Mouse (Mus musculus) hindbrain, postnatal 0 days (tissue): ENCODE data around the gene Olfr1301. TPM values are rescaled to one million over a fixed set of nuclear protein-coding genes. Genes with fewer than 3 reads are reported as not detected.
A peak's percentile ranks its signal among the peaks of the same experiment; 100 is the strongest.

Experiments
- ATAC-seq: fragments of 200-750 bp; cut with Nextera tagmentation; 2 replicates; pipeline ENCODE4 v1.8.0; 2017; ENCODE audit warnings: mild to moderate bottlenecking, moderate TSS enrichment, moderate library complexity
- DNase-seq: peaks from one replicate; pipeline ENCODE4 v3.0.0-alpha.2; 2015; ENCODE audit warnings: low spot score
- H3K27ac ChIP-seq: fragments of 300-500 bp; sonication (generic); 2 replicates; pipeline ENCODE4 v1.5.1; 2014; ENCODE audit warnings: mild to moderate bottlenecking
- H3K27me3 ChIP-seq: fragments of 300-500 bp; sonication (generic); 2 replicates; pipeline ENCODE4 v1.6.1; 2014; ENCODE audit warnings: low read length, mixed read lengths; ENCODE audit not compliant: insufficient read depth
- H3K36me3 ChIP-seq: fragments of 300-500 bp; sonication (generic); 2 replicates; pipeline ENCODE4 v1.6.1; 2014; ENCODE audit warnings: low read length, mixed read lengths; ENCODE audit not compliant: insufficient read depth
- H3K4me1 ChIP-seq: fragments of 300-500 bp; sonication (generic); 2 replicates; pipeline ENCODE4 v1.6.1; 2014; ENCODE audit warnings: antibody characterized with exemption, low read length, mixed read lengths; ENCODE audit not compliant: insufficient read depth
- H3K4me2 ChIP-seq: fragments of 300-500 bp; sonication (generic); 2 replicates; pipeline ENCODE4 v1.6.1; 2014; ENCODE audit warnings: low read depth, mild to moderate bottlenecking, low read length, moderate library complexity, mixed read lengths
- H3K4me3 ChIP-seq: fragments of 300-500 bp; sonication (generic); 2 replicates; pipeline ENCODE4 v1.5.1; 2014; ENCODE audit warnings: low read length
- H3K9ac ChIP-seq: fragments of 300-500 bp; sonication (generic); replicated peaks from 2 replicates; pipeline ENCODE4 v1.6.1; 2014; ENCODE audit warnings: mild to moderate bottlenecking, low read length, moderate library complexity, mixed read lengths
- H3K9me3 ChIP-seq: fragments of 300-500 bp; sonication (generic); 2 replicates; pipeline ENCODE4 v1.6.1; 2016; ENCODE audit warnings: low read length, mixed read lengths
- CTCF ChIP-seq: IDR thresholded peaks from 2 replicates; pipeline ENCODE4 v1.5.1; 2016; ENCODE audit warnings: antibody characterized with exemption, control low read depth, low read depth
- WGBS: fragments of 180-500 bp; shearing (Covaris S2); extraction: QIAGEN DNeasy Blood & Tissue Kit; methylation state at CpG from one replicate; pipeline ENCODE4 v1.1.7; 2014; 5-methylcytosine and 5-hydroxymethylcytosine counted together
- polyA plus RNA-seq: library from polyadenylated mRNA; unstranded; fragments of >200 nt; fragmentation: Nextera tagmentation; extraction: Ambion mirVana; gene quantifications from 2 replicates; pipeline ENCODE4 v1.2.1, GENCODE M21; 2015
- total RNA-seq: library from RNA; depleted of rRNA; stranded (reverse); fragments of >200 nt; gene quantifications from 2 replicates; pipeline ENCODE4 v1.2.3, GENCODE M21; 2014; rRNA removed

The Olfr1301 gene
- not detected in 2 replicates for total RNA-seq
- not detected in 2 replicates for polyA plus RNA-seq

DNA sequence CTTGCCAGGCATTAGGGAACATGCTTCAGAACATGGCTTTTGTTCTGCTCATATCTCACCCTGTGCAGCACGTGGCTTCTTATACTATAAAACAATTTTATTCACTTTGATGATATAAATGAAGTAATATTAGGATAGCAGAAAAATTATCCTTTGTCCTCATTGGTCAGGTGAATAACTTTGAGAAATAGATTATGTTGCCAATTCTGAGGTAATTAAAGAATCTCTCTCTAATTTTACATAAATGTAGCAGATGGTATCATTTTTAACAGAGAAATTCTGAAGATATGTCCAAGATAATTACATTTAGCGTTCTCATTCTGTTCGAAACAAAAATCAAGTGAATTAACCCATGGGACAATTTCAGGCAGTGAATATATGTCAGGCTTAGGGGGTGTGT lies at the start of gene Olfr1301:
Gene Olfr1301 (plus strand): TSS at position 301 of the 400 bp plus-strand sequence.
- no peaks in the 10 kb centered on the region for H3K4me1 ChIP-seq
- TF ChIP-seq CTCF: no peak
- no peak within 1 kb of the TSS for H3K9ac ChIP-seq
- no peak for ATAC-seq
- no peak within 1 kb of the TSS for H3K4me3 ChIP-seq
- no peaks in the 10 kb centered on the region for H3K9me3 ChIP-seq
- H3K4me2 ChIP-seq: no peak within 1 kb of the TSS
- no peaks in the 10 kb centered on the region for H3K27me3 ChIP-seq
- no peak within 1 kb of the TSS for H3K27ac ChIP-seq
- DNase-seq: no peak
- H3K36me3 ChIP-seq: no peaks in the 10 kb centered on the region
- 81% methylated on average over 3 of the region's 3 CpGs for WGBS

DNA sequence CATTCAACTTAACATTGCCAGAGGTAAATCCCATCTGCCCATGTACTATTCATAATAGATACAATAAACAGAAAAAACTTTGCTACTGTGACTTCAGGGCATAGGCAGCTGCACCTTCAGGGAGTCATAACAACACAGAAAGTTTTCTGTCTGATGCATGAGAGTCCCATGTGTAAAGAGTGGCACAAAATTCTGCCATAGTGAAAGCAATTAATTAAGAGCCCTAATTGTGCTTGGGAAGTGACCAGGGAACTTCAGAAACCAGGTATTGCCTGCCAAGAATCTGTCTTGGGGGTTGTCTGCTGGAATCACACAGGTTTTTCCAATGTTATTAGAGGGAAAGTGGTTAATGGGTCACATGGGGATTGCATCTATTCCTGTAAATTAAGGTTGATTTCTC lies 24.1 kb upstream of the Olfr1301 start:
- Histone ChIP-seq H3K9me3 (no peaks in the 10 kb centered on the region), H3K4me2 (no peak overlapping the region), H3K4me3 (no peak overlapping the region), H3K27ac (no peak overlapping the region), H3K4me1 (no peaks in the 10 kb centered on the region), H3K9ac (no peak overlapping the region), H3K36me3 (no peaks in the 10 kb centered on the region), H3K27me3 (no peaks in the 10 kb centered on the region)
- TF ChIP-seq CTCF: no peak
- no peak for ATAC-seq
- peak; percentile 14 for DNase-seq

DNA sequence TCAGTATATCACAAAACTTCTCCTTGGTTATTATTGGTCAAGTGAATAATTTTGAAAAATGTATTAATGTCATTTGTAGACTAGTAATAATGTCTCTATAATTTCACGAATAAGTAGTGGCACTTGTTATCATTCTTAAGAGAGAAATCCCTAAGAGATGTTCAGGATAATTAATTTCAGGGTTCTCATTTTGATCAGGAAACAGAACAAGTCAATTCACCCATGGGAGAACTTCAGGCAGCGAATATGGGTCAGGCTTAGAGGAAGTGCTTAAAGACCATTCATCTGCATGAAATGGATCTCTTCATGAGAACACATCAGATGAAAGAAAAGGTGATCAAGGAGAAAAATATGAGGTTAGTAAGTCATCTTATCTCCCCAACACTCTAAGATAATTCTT lies 26.3 kb downstream of the Olfr1301 start, which contains the start of gene Olfr1302:
Gene Olfr1302 (plus strand): TSS at position 301 of the 400 bp plus-strand sequence.
- H3K4me3 ChIP-seq: no peak within 1 kb of the TSS
- H3K9me3 ChIP-seq: no peaks in the 10 kb centered on the region
- ATAC-seq (no peak), DNase-seq (no peak)
- no peaks in the 10 kb centered on the region for H3K27me3 ChIP-seq
- H3K27ac ChIP-seq: no peak within 1 kb of the TSS
- H3K9ac ChIP-seq: no peak within 1 kb of the TSS
- no peaks in the 10 kb centered on the region for H3K36me3 ChIP-seq
- 75% methylated on average over 2 of the region's 2 CpGs for WGBS
- H3K4me1 ChIP-seq: no peaks in the 10 kb centered on the region
- no peak within 1 kb of the TSS for H3K4me2 ChIP-seq
- TF ChIP-seq CTCF: no peak

Other genes starting within 250 kb of the Olfr1301 start
- gene Olfr1293-ps, start 225.8 kb upstream of the Olfr1301 start, total RNA-seq: not detected in 2 replicates
- gene Olfr1293-ps, start 225.8 kb upstream of the Olfr1301 start, polyA plus RNA-seq: not detected in 2 replicates
- not detected in 2 replicates for gene Olfr1294, start 210.7 kb upstream of the Olfr1301 start, total RNA-seq
- gene Olfr1294, start 210.7 kb upstream of the Olfr1301 start, polyA plus RNA-seq: not detected in 2 replicates
- gene Olfr1295, start 181.3 kb upstream of the Olfr1301 start, total RNA-seq: not detected in 2 replicates
- gene Olfr1295, start 181.3 kb upstream of the Olfr1301 start, polyA plus RNA-seq: not detected in 2 replicates
- not detected in 2 replicates for gene Olfr1297, start 124.5 kb upstream of the Olfr1301 start, total RNA-seq
- gene Olfr1297, start 124.5 kb upstream of the Olfr1301 start, polyA plus RNA-seq: not detected in 2 replicates
- gene Olfr1298, start 101.8 kb upstream of the Olfr1301 start, total RNA-seq: not detected in 2 replicates
- not detected in 2 replicates for gene Olfr1298, start 101.8 kb upstream of the Olfr1301 start, polyA plus RNA-seq
- gene Olfr1299, start 89.6 kb upstream of the Olfr1301 start, total RNA-seq: not detected in 2 replicates
- gene Olfr1299, start 89.6 kb upstream of the Olfr1301 start, polyA plus RNA-seq: not detected in 2 replicates
- not detected in 2 replicates for gene Olfr1302, start 26.4 kb downstream of the Olfr1301 start, total RNA-seq
- gene Olfr1302, start 26.4 kb downstream of the Olfr1301 start, polyA plus RNA-seq: 0.10 TPM in 1 of 2 replicates, not detected in the other
- gene Olfr1303, start 69.3 kb downstream of the Olfr1301 start, total RNA-seq: not detected in 2 replicates
- not detected in 2 replicates for gene Olfr1303, start 69.3 kb downstream of the Olfr1301 start, polyA plus RNA-seq
- not detected in 2 replicates for gene Olfr1305, start 126.1 kb downstream of the Olfr1301 start, total RNA-seq
- gene Olfr1305, start 126.1 kb downstream of the Olfr1301 start, polyA plus RNA-seq: not detected in 2 replicates
- gene Olfr1306, start 165.3 kb downstream of the Olfr1301 start, total RNA-seq: not detected in 2 replicates
- gene Olfr1306, start 165.3 kb downstream of the Olfr1301 start, polyA plus RNA-seq: not detected in 2 replicates
- not detected in 2 replicates for gene Olfr1307, start 198.4 kb downstream of the Olfr1301 start, total RNA-seq
- gene Olfr1307, start 198.4 kb downstream of the Olfr1301 start, polyA plus RNA-seq: not detected in 2 replicates
- not detected in 2 replicates for gene Olfr1308, start 213.9 kb downstream of the Olfr1301 start, total RNA-seq
- not detected in 2 replicates for gene Olfr1308, start 213.9 kb downstream of the Olfr1301 start, polyA plus RNA-seq
- gene Olfr1309, start 239.3 kb downstream of the Olfr1301 start, total RNA-seq: 0.11 TPM in 1 of 2 replicates, not detected in the other
- not detected in 2 replicates for gene Olfr1309, start 239.3 kb downstream of the Olfr1301 start, polyA plus RNA-seq